ENCODE assay signal across 12 mouse cellular contexts in genomic region chr10:115830726-115831125, GRCm38 (mm10). TPM values are rescaled to one million over a fixed set of nuclear protein-coding genes. Genes with fewer than 3 reads are reported as not detected.
"Had no signal": no experiment of that assay in that cellular context is flagged by ENCODE, and none has a peak within 500 bp of the region (broad histone marks: within the 10 kb centered on the region; RNA-seq: fewer than 3 reads in every experiment).

No protein-coding gene starts in this region.

- H3K9me3 ChIP-seq: liver, embryonic 13.5 days had no signal

- H3K27me3 ChIP-seq: liver, embryonic 13.5 days had no signal

- H3K9ac ChIP-seq: liver, embryonic 13.5 days had no signal

- DNase-seq: kidney, adult 2 months; kidney, postnatal 25 days; layer of hippocampus, postnatal 36 days; liver, embryonic 13.5 days; lung, adult 2 months; lung, postnatal 14 days; lung, postnatal 4 days; midbrain, embryonic 14.5 days; thymus, postnatal 25 days had no signal

- H3K27ac ChIP-seq: kidney, postnatal 0 days; left cerebral cortex, adult 2 months; liver, embryonic 13.5 days had no signal

- H3K4me3 ChIP-seq: left cerebral cortex, adult 2 months; liver, embryonic 13.5 days had no signal

- H3K4me2 ChIP-seq: liver, embryonic 13.5 days; midbrain, embryonic 11.5 days had no signal

RNA-seq across cellular contexts. Expression of gene Tspan8, which starts 14.1 kb away (rescaled TPM):
- polyA plus RNA-seq: midbrain, embryonic 14.5 days had no signal
